In genomic region chr5:115866296-115866695, GRCm38 (mm10) we compare ENCODE assay signal across 15 mouse cellular contexts. TPM values are rescaled to one million over a fixed set of nuclear protein-coding genes. Genes with fewer than 3 reads are reported as not detected.
A peak's percentile ranks its signal among the peaks of the same experiment; 100 is the strongest.
DNase-seq lines count a peak whose midpoint lies in the region; ATAC-seq and TF ChIP-seq lines count a peak whose summit lies in the region.
"Had no signal": no experiment of that assay in that cellular context is flagged by ENCODE, and none has a peak within 500 bp of the region (broad histone marks: within the 10 kb centered on the region; RNA-seq: fewer than 3 reads in every experiment).

No protein-coding gene starts in this region.

- H3K27me3 ChIP-seq in kidney, embryonic 15.5 days = no peaks in the 10 kb centered on the region
- H3K27me3 ChIP-seq in lung, postnatal 0 days (replicated peaks; ENCODE audit: insufficient read depth, low read length) = no peaks in the 10 kb centered on the region
- H3K27me3 ChIP-seq: limb, embryonic 12.5 days had no signal

- no peak overlapping the region for H3K27ac ChIP-seq in kidney, embryonic 15.5 days
- H3K27ac ChIP-seq in lung, postnatal 0 days (ENCODE audit: low read length) = no peak overlapping the region
- H3K27ac ChIP-seq: limb, embryonic 12.5 days; midbrain, embryonic 10.5 days had no signal

- no peak overlapping the region for H3K9ac ChIP-seq in kidney, embryonic 15.5 days
- no peak overlapping the region for H3K9ac ChIP-seq in lung, postnatal 0 days (replicated peaks; ENCODE audit: low read depth)
- H3K9ac ChIP-seq: limb, embryonic 12.5 days had no signal

- no peak overlapping the region for H3K4me3 ChIP-seq in kidney, embryonic 15.5 days (replicated peaks)
- H3K4me3 ChIP-seq in lung, postnatal 0 days (ENCODE audit: low read depth, low read length) = no peak overlapping the region
- H3K4me3 ChIP-seq: limb, embryonic 12.5 days; midbrain, embryonic 10.5 days; myocyte had no signal

- ATAC-seq in kidney, embryonic 15.5 days (replicated peaks; ENCODE audit: low FRiP score) = no peak
- ATAC-seq in lung, postnatal 0 days = peak; percentile 62

- H3K4me1 ChIP-seq in kidney, embryonic 15.5 days = no peaks in the 10 kb centered on the region
- no peaks in the 10 kb centered on the region for H3K4me1 ChIP-seq in lung, postnatal 0 days (ENCODE audit: insufficient read depth, low read depth, low read length)
- H3K4me1 ChIP-seq: limb, embryonic 12.5 days had no signal

- TF ChIP-seq EP300 in lung, postnatal 0 days (IDR thresholded peaks at IDR 0.05) = no peak

- TF ChIP-seq CTCF in lung, postnatal 0 days (IDR thresholded peaks at IDR 0.05) = no peak

- no peaks in the 10 kb centered on the region for H3K9me3 ChIP-seq in kidney, embryonic 15.5 days (replicated peaks)
- no peaks in the 10 kb centered on the region for H3K9me3 ChIP-seq in lung, postnatal 0 days (ENCODE audit: low read length)
- H3K9me3 ChIP-seq: G1E; limb, embryonic 12.5 days; midbrain, embryonic 10.5 days had no signal

- 79% methylated on average over 11 of the region's 11 CpGs for WGBS in kidney, embryonic 15.5 days
- 45% methylated on average over 11 of the region's 11 CpGs for WGBS in lung, postnatal 0 days

- H3K36me3 ChIP-seq in kidney, embryonic 15.5 days = peaks cover 52% of the 10 kb centered on the region
- H3K36me3 ChIP-seq in lung, postnatal 0 days (ENCODE audit: insufficient read depth, low read length) = no peaks in the 10 kb centered on the region

- H3K4me2 ChIP-seq in kidney, embryonic 15.5 days = no peak overlapping the region
- H3K4me2 ChIP-seq in lung, postnatal 0 days (replicated peaks; ENCODE audit: low read depth, low read length) = no peak overlapping the region
- H3K4me2 ChIP-seq: limb, embryonic 12.5 days had no signal

- DNase-seq in kidney, adult 18-20 months = peak; percentile 16
- peak; percentile 46 to 61 for DNase-seq in heart, adult 9 months (ENCODE audit: low spot score in 2 of 2)
- peak; percentile 30 for DNase-seq in heart, postnatal 4 days
- DNase-seq in lung, postnatal 0 days (ENCODE audit: low spot score) = peak; percentile 51
- DNase-seq in spleen, adult 18-20 months = no peak
- no peak for DNase-seq in urinary bladder, postnatal 36 days (ENCODE audit: low spot score in 2 of 2)
- no peak for DNase-seq in cerebellum, postnatal 25 days
- DNase-seq: cerebellum, adult 2 months; layer of hippocampus, adult 9-11 months; thymus, postnatal 25 days had no signal

RNA-seq across cellular contexts. Expression of gene Cit, which starts 21.2 kb away (rescaled TPM):
- polyA plus RNA-seq in kidney, embryonic 15.5 days (2015; fragmentation: Nextera tagmentation; extraction: Ambion mirVana) = 35.4 and 39.2 TPM in 2 replicates
- 10 to 100 TPM; 22.7 to 25.4 TPM for total RNA-seq in heart, postnatal 4 days (2021)
- polyA plus RNA-seq in lung, postnatal 0 days (2015; fragmentation: Nextera tagmentation; extraction: Ambion mirVana) = 4.8 and 7.4 TPM in 2 replicates

Comparison
In these comparisons a context has a peak if more than half of its experiments do, and no peak if none do; other contexts are left out.
1. DNase-seq: peak in kidney, adult 18-20 months (single experiment), heart, adult 9 months (2 of 2), heart, postnatal 4 days (single experiment) and lung, postnatal 0 days (single experiment); none in spleen, adult 18-20 months (0 of 2), urinary bladder, postnatal 36 days (0 of 2) and cerebellum, postnatal 25 days (0 of 2).